Mouse (Mus musculus) ES-Bruce4 (cell line): ENCODE results near the gene Caskin2. TPM values are rescaled to one million over a fixed set of nuclear protein-coding genes. Genes with fewer than 3 reads are reported as not detected.
A peak's percentile ranks its signal among the peaks of the same experiment; 100 is the strongest.

ENCODE experiments used
- H3K27ac ChIP-seq: 2 replicates; pipeline ENCODE4 v1.5.1; 2012; ENCODE audit warnings: low read length, inconsistent platforms; ENCODE audit not compliant: insufficient read depth
- H3K27me3 ChIP-seq: 2 replicates; pipeline ENCODE4 v1.6.1; 2012; ENCODE audit warnings: mild to moderate bottlenecking, low read length, inconsistent platforms; ENCODE audit not compliant: control insufficient read depth, poor library complexity, insufficient read depth, severe bottlenecking
- H3K36me3 ChIP-seq: 2 replicates; pipeline ENCODE4 v1.6.1; 2012; ENCODE audit warnings: inconsistent platforms, mild to moderate bottlenecking, low read length, moderate library complexity; ENCODE audit not compliant: control insufficient read depth, poor library complexity, insufficient read depth, severe bottlenecking
- H3K4me1 ChIP-seq: one replicate; pipeline ENCODE4 v1.8.1; 2011; ENCODE audit warnings: low read length; ENCODE audit not compliant: control insufficient read depth, insufficient read depth
- H3K4me3 ChIP-seq: 2 replicates; pipeline ENCODE4 v1.5.1; 2011; ENCODE audit warnings: low read depth, mild to moderate bottlenecking, low read length
- H3K9ac ChIP-seq: 2 replicates; pipeline ENCODE4 v1.6.1; 2012; ENCODE audit warnings: low read depth, mild to moderate bottlenecking, inconsistent platforms; ENCODE audit not compliant: poor library complexity, severe bottlenecking
- H3K9me3 ChIP-seq: replicated peaks from 2 replicates; pipeline ENCODE4 v1.6.1; 2012; ENCODE audit warnings: mild to moderate bottlenecking, low read length, inconsistent platforms; ENCODE audit not compliant: control insufficient read depth, poor library complexity, insufficient read depth, severe bottlenecking
- CTCF ChIP-seq: IDR thresholded peaks from one replicate; pipeline ENCODE4 v1.8.1; 2011; ENCODE audit warnings: low read depth, low read length
- EP300 ChIP-seq: IDR thresholded peaks from 2 replicates; pipeline ENCODE4 v1.6.1; 2011; ENCODE audit warnings: low read depth, low read length; ENCODE audit not compliant: insufficient read depth
- POLR2A ChIP-seq: IDR thresholded peaks from one replicate; pipeline ENCODE4 v1.8.1; 2011; ENCODE audit warnings: low read length; ENCODE audit not compliant: insufficient read depth
- polyA plus RNA-seq: library from polyadenylated mRNA; stranded (reverse); fragments of >200 nt; gene quantifications from 2 replicates; pipeline ENCODE4 v1.2.4, GENCODE M21; 2011; ENCODE audit warnings: low read depth; ENCODE audit not compliant: missing spikeins, insufficient read depth, insufficient read length

Gene Caskin2
- polyA plus RNA-seq, 1 experiment = 12.1 TPM

DNA sequence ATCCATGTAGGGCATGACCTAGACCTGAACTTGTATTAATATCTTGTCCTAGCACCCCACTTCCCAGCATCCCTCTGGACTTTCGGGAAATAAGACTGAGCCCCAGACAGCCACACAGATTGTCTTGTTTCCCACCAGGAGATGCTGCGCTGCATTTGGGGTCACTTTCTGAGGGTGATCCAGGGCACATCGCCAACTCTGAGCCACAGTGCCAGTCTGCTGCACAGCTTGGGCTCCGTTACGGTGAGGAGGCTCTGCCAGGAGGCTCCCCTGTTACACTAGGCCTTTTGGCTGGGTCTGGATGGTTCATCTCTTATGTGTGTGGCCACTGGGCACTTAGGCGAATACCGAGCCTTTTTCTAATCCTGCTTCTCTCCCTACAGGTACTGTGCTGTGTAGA, 23.7 kb downstream of the Caskin2 start:
- no peaks in the 10 kb centered on the region for H3K9me3 ChIP-seq
- H3K27ac ChIP-seq = no peak overlapping the region
- H3K4me3 ChIP-seq = no peak overlapping the region
- TF ChIP-seq POLR2A = no peak
- TF ChIP-seq CTCF = no peak
- TF ChIP-seq EP300 = no peak
- H3K27me3 ChIP-seq = no peaks in the 10 kb centered on the region
- no peaks in the 10 kb centered on the region for H3K4me1 ChIP-seq
- no peak overlapping the region for H3K9ac ChIP-seq
- H3K36me3 ChIP-seq = no peaks in the 10 kb centered on the region

DNA sequence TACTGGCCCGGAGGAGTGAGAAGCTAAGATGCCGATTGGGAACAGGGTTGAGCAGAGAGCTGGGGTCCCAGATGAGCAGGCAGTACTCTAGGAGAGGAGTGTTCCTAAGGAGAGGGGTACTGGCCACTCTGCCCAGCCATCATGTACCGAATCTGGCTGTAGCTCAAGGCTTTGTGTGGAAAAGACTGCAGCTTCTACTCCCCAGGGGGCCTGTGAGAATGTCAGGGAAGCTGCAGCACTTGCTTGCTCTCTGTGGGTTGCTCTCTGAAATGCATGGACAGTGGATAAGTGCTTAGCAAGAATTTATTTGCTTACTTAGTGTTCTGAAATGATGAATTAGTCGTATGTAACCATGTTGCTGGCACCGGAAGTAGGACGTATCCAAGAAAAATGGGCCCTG, 27.0 kb downstream of the Caskin2 start:
- Histone ChIP-seq H3K9me3 (no peaks in the 10 kb centered on the region), H3K9ac (no peak overlapping the region), H3K27me3 (no peaks in the 10 kb centered on the region), H3K4me3 (no peak overlapping the region), H3K4me1 (no peaks in the 10 kb centered on the region), H3K27ac (no peak overlapping the region), H3K36me3 (no peaks in the 10 kb centered on the region)
- TF ChIP-seq CTCF (no peak), EP300 (no peak), POLR2A (no peak)

DNA sequence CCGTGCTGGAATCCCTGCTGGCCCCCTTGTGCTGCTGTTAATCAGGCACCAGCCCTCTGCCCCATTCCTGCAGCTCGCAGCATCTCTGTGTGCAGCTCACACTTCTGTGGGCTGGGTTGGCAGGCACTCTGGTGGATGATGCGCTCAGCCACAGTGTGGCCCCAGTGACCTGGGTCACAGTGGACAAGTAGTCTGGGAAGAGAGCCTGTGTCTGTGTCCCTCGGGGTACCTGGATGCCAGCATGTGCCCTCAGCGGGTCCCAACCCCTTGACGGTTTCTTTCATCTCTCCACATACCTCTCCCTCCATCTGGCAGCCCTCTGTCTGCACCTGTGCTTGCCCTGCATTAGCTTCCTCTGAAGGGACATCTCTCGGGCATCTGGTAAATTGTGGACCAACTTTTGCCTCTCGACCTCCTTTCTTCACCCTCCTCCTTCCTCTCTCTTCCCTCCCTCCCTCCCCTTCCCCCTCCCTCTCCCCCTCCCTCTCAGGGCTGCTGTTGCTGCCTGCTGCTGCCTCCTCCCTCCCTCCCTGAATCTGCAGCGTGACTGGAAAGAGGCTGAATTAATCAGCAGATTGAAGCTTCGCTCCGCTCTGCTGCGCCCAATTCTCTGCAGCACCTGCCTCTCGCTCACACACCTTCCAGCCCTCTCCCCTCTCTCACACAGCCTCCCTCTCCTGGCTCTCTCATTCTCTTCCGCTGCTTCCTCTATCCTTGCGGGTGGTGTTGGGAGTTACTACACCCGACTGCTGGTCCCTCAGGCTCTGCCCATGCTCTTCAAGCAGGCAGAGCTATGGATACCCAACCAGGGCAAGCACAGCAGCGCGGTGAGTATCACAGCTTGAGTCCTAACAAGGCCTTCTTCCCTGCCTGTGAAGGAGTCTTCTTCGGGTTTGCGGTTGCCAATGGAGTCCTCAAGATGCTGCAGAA, 33.0 kb downstream of the Caskin2 start:
- Histone ChIP-seq H3K27me3 (no peaks in the 10 kb centered on the region), H3K27ac (no peak overlapping the region), H3K4me1 (peaks cover 20% of the 10 kb centered on the region), H3K9ac (no peak overlapping the region), H3K9me3 (no peaks in the 10 kb centered on the region), H3K4me3 (peak overlapping the region; percentile 5; the same call in 1 of the 2 replicates), H3K36me3 (no peaks in the 10 kb centered on the region)
- no peak for TF ChIP-seq EP300
- TF ChIP-seq POLR2A = no peak
- TF ChIP-seq CTCF = no peak

DNA sequence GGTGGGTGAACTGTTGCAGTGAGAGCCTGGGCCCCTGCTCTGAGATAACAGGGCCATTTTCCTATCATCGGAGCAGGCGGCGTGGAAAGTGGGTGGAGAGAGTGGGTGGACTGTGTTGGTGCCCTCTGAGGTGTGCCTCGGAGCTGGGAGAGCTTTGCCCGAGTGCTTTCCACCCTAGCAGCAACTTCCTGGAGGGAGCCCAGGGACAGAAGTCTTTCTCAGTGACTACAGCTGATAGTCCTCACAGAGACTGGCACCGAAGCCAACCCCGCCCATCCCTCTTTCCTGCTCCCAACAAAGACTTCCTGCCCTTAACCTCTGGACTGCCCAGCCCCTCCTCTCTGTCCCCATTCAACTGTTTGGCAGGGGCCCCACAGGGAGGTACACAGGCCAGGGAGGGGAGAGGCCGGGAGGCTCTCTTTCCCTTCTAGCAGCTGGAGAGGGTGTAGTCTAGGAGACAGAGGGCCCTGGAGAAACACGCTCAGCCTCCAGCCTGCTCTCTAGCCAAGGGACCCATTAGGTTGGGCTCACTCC, 34.3 kb downstream of the Caskin2 start:
- no peak for TF ChIP-seq EP300
- TF ChIP-seq POLR2A = no peak
- no peak for TF ChIP-seq CTCF
- Histone ChIP-seq H3K9ac (no peak overlapping the region), H3K4me1 (peaks cover 20% of the 10 kb centered on the region), H3K9me3 (no peaks in the 10 kb centered on the region), H3K27ac (no peak overlapping the region), H3K36me3 (no peaks in the 10 kb centered on the region), H3K27me3 (no peaks in the 10 kb centered on the region), H3K4me3 (no peak overlapping the region)

DNA sequence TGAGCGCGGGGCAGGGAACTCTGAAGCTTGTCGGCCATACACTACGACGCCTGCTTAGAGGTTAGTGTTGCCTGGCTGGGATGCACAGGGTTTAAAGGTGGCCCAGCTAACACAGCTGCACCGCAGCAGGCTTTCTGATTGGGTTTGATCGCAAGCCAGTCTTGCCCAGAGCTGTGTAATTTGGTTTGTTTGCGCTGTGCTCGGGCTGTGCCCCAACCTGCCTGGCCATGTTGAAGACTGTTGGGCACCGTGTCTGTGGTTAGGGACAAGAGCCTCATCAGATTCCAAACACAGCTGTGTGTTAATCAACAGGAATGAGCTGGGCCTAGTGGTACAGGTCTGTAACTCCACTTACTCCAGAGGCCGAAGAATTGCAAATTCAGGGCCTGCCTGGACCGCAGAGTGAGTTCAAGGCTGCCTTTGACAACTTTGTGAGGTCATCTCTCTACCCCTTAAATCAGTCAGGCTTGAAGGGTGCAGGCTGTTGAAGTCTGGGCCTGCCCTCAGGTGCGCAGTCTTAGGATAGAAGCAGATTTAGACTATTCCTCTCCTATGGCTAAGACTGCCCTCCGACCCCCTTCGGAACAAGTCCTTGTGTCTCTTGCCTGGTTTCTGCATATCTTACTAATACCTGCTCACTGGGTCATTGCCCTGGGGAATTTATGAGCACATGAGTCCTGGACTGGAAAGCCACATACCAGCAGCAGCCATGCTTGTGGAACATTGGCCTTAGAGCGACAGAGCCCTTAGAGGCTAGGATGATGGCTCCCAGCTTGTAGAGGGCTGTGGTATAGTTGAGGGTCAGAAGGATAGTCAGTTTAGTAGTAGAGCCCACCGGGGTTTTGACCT, 35.7 kb downstream of the Caskin2 start:
- TF ChIP-seq POLR2A = no peak
- no peak for TF ChIP-seq CTCF
- TF ChIP-seq EP300 = no peak
- Histone ChIP-seq H3K4me3 (no peak overlapping the region), H3K4me1 (peaks cover 20% of the 10 kb centered on the region), H3K9me3 (no peaks in the 10 kb centered on the region), H3K9ac (peak overlapping the region; percentile 52), H3K36me3 (no peaks in the 10 kb centered on the region), H3K27me3 (no peaks in the 10 kb centered on the region), H3K27ac (0 out of 2 replicates have a peak overlapping the region, but pooled peaks have one; percentile 26)
